Mouse (Mus musculus) spleen, postnatal 4 days (tissue): ENCODE data around the gene Adal.
"Not testable (repeated sequence)": the region's sequence is repeated elsewhere in the genome, so short reads cannot be mapped to it uniquely, and the experiment has no call there.

Experiments
- DNase-seq, 2 experiments: peaks; one replicate each; pipeline ENCODE4 v3.0.0; 2022; ENCODE audit warnings: low spot score in 2 of 2

The Adal gene

DNA sequence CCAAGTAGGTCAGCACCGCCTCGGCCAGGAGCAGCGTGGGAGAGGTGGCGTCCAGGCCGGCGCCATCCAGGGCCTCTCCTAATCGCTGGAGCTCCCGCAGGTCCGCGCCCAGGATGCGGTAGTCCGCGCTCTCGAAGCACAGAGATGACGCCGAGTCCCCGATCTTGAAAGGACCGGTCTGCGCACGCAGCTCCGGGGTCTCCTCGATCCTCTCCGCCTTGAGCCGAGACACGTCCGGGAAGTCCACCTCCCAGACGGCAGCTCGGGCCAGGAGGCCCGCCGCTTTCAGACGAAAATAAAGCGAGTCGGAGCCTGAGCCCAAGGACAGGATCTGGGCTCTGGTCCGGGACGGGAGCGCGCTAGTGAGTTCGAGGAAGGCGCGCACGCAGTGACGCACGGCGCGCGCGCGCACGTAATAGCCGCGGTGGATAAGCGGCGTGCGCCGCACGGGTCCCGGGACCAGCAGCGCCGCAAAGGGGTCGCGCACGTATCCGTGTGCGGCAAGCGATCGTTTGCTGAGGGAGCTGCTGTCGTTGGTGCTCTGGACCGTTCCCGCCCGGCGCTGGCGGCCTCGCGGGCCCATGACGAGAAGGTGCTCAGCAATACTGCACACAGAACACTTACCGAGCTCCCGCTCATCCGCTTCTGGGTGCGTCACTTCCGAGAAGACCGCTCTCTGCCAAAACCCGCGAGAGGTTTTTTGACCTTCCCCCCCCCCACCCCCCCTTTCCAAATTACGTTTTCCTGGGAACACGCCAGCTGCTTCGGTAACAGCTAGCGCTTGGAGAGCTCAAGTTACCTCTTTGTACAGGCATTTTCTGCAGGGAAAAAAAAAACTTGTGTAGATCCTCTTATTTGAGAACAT, at the start of gene Adal, which contains the start of gene Lcmt2:
Gene Adal, plus strand, starts transcription at position 411 of the 865 bp plus-strand sequence.
Gene Lcmt2, minus strand, starts transcription at position 636 of the 865 bp plus-strand sequence.
- peak; percentile 83 to 93 for DNase-seq

DNA sequence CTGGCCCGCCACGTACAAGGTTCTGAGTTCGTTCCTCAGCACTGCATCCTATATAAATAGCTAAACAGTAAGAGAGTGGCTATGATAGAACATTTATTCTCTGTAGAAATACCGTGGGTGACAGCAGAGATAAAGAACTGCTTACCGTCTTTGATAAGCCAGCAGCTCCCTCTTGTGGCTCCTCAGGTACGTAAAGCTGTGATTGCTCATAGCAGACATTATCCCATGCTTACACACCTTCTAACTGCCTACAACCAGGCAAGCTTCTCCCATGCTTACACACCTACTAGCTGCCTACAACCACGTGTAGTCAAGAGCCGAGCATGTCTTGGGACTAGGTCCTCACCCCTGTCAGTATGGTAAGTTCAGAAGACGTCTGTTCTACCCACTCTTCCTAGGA, 38.2 kb upstream of the Adal start:
- peak; percentile 49 to 73 for DNase-seq

DNA sequence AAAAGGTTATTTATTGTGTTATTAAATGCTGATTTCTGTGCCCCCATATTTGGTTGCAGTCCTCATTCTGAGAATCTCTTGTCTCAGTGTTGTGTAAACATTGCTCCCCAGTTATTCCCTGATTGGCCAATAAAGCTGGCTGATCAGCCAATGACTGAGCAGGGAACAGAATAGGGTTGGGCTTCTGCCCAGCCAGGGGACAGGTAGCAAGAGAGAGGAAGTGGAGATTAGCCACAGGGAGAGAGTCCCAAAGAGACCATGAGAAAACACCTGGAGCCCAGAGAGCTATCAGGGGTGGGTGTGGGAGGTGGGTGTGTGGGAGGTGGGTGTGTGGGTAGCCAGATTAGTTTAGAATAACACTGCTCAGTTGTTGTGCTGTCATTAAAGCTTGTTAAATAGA, 34.3 kb upstream of the Adal start:
- no peak for DNase-seq

DNA sequence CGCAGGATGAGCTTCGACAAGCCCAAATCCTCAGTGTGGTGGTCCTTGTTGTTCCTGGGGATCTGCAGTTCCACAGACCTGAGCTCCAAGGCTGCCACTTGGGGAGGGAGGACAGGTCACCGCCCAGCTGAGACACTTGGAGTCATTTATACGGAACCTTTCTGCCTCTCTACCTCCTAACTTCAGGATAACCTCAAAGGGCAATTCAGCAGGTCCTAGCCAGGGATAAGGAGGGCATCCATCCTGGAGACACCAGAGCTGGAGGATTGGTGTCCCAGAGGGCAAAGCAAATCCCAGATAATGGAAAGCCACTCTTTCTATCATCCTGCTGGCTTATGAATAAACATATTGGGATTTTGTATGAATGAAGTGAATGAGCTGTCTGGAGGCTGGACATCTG, 30.5 kb upstream of the Adal start, which contains the start of gene Tgm7:
Gene Tgm7, minus strand, starts transcription at position 101 of the 400 bp plus-strand sequence.
- no peak for DNase-seq

DNA sequence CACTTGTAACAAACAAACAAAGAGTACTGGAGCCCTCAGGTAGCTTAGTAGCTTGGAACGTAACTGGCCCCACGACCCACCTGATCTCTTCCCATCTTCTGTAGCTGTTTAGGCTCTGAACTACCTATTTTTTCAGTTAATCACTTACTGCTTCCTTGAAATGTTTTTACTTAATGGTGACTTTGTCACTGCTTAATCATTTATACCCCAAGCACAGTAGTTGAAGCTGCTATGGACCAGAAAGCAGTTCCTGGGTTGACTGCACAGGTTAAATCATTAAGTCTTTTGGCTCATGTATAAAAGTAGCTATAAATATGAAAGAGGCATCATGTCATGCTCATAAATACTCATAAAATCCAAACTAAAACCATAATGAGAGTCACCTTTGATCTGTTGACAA, 24.8 kb upstream of the Adal start:
- no peak for DNase-seq

DNA sequence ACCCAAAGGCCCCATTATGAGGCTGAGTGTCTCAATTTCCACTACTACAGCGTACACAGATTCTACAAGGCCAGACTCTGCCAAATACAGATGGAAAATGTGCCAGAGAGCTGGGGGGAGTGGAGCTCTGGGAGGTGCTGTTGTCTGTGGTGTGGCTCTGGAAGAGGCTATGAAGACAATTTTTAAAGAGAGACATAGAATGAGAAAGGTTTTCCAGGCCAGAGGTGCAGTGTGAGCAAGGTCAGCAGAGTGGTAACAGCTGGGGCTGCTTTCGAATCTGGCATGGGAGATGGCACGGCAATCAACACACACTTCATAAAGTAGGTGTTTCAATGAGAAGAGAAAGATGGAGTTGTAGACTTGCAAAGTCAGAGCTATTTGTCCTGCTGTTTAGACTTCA, 21.0 kb upstream of the Adal start:
- DNase-seq, result no peak

DNA sequence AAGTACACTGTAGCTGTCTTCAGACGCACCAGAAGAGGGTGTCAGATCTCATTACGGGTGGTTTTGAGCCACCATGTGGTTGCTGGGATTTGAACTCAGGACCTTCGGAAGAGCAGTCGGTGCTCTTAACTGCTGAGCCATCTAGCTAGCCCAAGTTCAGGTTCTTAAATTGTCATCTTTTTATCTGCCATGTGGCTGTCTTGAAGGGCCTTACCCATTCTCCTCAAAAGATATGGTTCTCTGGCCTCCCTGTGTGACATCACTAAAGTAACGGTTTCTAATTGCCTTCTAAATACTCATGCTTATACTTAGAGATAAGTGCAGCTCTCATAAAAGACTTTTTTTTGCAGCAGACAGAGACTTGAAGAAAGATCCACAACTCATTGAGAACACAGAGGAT, 13.9 kb upstream of the Adal start:
- DNase-seq, result not testable (repeated sequence)

DNA sequence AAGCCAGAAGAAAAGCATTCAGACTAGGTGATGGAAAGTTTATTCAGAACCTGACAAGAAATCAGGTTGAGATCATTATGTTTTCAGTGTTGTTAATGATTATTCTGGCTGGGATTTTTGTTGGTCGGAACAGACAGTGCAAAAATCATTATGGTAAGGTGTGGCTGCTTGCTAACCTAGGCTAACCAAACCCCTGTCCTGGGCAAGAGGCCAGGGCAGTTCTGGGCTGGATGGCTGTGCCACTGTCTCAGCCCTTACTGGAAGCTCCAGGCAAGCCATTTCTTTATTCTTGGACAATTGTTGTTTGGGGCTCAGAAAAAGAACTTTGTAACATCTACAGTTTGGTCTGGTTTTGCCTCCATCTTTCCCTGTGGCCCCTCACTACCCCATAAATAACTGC, 12.7 kb upstream of the Adal start:
- DNase-seq, result no peak

DNA sequence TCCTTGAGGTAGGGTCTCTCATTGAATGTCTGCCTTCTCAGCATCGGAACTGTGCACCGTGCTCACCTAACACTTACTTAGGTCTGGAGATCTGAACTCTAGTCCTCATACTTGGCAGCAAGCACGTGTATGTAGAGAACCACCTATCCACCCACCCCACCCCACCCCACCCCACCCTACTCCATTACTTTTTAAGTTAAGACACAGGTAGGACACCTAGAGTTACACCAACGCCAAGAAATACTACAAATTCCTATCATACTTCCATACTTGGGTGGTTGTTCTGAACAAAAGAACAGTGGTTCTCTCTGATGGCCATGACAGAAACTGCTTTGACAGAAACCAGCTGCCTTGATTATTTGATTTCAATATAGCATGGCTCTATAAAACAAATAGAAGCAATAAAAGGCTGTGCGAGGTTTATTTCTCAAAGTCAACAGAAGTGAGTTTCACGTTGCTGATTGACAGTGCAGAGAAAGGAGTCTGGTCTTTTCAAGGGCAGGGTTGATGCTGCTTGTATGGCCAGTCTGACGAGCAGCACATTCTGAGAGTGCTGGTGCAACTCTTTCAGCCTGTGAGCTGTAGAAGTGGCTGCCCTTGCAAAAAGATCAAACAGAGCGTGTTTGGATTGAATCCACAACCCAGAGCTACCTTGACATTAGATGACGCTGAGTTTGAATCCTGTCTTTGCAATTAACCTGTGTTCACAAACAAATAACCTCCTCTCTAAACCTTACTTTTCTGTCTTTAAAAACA, 11.2 kb upstream of the Adal start:
- DNase-seq, result no peak

DNA sequence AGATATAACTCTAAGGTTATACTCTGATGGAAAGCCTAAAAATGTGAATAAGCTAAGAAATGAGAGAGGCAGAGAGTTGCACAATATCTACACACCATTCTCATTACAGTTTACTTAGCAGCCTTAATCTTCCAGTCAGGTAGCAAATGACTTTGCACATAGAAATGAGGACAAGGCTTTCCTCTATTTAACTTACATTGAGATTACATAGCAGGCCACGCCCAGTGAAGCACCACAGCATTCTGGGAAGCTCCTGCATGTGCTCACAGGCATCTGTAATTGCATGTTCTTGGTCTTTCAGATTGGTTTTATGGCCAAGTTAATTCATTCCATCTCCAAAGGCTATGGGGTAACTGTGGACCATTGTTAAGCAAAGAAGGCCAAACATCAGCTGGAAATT, 7.4 kb upstream of the Adal start:
- DNase-seq, result no peak

DNA sequence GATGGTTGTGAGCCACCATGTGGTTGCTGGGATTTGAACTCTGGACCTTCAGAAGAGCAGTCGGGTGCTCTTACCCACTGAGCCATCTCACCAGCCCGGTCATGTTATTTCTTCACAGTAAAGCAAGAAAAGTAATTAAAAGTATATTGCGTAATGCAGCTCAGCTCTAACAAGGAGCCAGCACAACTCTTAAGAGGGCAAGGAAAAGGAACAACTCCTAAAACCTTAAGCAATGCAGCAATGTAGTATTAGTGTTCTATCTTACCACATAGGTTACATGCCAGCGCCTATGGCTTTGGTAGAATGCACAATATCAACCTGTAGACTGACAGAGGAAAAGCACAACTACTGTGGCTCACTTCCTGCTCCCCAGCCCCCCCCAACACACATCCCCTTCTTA, 2.9 kb upstream of the Adal start:
- DNase-seq, result no peak

DNA sequence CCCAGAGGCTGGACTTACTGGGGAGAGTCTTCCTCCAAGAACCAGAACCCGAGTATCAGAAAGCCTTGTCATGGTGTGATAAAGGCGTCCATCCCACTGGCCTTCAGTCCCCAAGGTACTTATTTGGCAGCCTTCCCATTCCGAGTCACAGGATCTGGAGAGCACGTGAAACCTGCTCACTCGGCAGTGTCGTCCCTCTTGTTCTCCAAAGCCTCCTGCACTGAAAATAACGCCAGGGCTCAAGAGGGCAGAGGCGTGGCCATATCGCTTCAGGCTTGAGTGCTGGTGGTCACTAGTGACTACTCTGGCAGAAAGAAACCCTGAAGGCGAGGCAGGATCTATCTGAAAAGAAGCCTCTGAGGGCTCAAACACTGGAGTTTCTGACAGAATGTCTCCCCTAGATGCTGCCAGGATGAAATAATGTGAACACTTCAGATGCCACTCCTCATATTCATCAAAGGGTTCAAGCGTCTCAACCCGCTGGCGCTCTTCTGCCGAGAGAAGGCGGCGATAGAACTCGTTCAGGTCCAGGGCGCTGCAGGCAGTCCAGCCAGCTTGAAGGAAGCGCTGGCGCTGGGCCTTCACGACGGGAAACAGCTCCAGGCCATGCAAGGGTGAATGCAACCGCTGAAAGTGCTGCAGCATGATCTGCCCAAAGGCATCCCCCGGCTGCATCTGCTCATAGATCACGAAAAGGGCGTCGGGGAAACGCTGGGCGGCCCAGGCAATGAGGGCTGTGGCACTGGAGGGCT, 786 bp upstream of the Adal start:
- DNase-seq, result peak; percentile 21 to 61

DNA sequence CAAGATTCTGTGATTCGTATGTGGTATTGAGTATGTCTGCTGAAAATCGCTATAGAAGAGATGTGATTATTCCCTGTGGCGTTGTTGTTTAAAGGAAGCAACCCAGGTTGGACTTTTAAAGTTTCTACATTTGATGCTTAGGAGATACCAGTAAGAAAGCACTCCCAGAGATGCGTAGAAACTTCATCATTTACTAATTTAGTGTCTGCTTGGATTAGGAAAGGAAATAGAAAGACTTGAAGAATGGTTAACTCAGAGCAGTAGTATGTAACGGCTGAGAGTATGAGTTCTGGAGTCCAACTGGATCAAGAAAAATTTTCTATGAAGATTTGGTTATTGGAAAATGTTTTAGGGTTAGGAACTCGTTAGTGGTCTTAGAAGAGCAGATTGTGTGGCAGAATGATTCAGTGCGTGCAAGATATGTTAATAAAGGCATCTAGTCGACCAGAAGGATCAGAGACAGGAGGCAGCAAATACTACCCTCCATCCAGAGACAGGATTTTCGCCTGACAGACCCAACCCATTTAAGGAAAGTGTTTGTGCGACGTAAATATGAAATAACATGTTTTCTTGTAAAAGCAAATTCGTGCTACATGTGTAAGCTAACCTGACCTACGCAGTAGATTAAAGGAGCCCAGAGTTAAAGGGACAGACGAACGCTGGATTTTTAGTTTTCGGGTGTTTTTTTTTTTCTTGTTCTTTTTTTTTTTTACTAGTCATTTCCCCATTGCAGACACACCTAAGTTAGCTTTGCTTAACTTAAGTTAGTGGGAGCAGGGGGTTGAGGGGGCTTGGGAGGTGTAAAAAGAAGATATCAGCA, 1.2 kb downstream of the Adal start:
- no peak for DNase-seq

DNA sequence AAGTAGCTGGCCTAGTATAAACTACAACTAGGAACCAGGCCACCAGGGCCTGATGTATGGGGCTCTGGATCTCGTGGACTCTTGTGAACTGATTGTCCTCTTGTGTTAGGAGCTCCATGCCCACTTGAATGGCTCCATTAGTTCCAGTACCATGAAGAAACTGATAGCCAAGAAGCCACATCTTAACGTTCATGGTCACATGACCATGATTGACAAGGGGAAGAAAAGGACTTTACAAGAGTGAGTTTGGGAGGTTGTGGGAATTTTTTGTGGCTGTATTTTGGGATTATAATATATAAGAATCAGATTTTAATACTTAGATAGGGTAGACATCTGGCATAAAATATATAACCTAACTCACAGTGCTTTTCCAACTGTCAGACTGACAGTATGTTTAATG, 2.2 kb downstream of the Adal start:
- DNase-seq, result no peak

DNA sequence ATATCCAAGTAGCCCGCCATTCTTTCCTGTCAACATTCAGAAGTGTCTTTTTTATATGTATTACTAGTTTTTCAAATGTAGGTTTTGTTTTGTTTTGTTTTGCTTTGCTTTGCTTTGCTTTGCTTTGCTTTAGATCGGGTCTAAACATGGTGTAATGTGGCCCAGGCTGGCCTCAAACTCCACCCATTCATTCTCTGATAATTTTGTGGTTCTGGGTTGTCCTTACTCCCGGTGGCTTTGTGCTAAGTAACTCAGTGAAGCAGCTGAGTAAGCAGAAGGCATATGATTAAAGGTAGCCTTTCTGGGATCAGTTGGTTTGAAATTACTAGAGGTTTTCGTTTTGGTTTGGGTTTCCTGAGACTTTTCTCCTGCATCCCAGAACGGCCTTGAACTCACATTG, 9.5 kb downstream of the Adal start:
- DNase-seq, result no peak

DNA sequence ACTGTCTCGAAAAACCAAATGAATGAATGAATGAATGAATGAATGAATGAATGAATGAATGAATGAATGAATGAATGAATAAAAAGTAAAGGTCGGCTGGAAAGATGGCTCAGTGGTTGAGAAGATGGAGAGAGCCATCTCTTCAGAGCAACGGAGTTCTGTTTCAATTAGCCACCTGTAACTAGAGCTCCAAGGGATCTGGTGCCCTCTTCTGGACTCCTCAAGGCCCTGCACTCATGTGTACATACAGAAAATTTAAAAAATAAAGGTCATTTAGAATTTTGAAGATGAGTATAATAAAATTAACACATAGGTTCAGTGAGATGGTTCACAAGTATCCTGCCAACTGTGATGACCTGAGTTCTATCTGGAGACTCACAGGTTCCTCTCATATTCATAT, 12.9 kb downstream of the Adal start:
- DNase-seq, result no peak

DNA sequence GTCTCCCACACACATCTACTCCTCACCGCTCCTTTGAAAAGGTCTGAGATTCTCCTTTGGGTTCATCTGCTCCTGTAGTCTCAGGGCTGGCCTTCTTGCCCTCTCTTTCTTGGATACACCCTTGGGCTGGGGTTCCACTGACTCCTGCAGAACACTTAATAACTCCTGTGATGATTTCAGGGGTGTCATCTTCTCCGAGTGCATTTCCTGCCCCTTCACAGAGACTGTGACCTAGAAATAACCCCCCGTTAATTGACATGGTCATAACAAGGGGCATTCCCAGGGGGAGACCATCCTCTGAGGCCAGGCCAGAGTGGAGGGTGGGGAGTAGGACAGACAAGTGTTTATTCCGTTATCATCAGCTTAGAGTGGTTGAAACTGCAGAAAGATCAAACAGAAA, 28.9 kb downstream of the Adal start:
- peak in 1 of 2 experiments; percentile 55 for DNase-seq

DNA sequence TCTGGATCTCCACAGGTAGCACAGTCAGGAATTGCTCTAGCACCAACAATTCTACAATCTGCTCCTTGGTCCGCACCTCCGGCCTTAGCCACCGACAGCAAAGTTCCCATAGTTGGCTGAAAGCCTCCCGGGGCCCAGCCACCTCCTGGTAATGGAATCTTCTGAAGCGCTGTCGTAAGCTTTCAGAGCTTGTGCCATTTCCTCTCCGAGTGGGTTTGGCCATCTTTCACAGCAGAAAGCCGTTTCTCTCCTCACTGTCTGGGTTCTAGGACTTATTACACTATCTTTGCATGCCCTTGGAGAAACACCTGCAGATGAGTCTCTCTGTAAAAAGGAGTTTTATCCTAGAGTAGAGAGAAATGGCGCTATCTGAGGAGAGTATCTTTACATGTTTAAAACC, 29.7 kb downstream of the Adal start:
- DNase-seq, result peak; percentile 31 to 71

DNA sequence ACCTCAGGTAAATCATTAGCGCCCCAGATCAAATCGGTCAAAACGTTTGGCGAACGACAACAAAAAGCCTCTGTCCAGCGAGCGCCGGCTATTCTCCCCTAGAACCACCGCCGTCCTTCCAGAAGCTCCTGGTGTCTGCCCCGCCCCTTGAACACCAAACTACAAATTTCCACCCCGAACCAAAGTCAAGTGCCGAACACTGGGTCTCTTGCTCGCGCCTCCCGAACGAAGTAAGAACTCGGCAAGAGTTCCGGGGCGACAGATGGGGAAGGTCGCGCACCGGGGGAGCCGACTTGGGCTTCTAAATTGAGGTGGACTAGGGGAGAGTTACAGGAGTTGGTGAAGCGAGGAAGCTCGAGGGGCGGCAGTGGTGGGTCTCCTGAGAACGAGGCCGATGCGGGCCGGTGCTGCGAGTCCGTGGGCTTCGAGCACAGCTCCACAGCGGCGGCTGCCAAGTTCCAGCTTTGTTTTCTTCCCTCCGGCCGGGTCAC, 30.3 kb downstream of the Adal start, which contains the start of gene Tubgcp4:
Gene Tubgcp4, plus strand, starts transcription at position 174 of the 491 bp plus-strand sequence.
- peak in 1 of 2 experiments; percentile 45 for DNase-seq

DNA sequence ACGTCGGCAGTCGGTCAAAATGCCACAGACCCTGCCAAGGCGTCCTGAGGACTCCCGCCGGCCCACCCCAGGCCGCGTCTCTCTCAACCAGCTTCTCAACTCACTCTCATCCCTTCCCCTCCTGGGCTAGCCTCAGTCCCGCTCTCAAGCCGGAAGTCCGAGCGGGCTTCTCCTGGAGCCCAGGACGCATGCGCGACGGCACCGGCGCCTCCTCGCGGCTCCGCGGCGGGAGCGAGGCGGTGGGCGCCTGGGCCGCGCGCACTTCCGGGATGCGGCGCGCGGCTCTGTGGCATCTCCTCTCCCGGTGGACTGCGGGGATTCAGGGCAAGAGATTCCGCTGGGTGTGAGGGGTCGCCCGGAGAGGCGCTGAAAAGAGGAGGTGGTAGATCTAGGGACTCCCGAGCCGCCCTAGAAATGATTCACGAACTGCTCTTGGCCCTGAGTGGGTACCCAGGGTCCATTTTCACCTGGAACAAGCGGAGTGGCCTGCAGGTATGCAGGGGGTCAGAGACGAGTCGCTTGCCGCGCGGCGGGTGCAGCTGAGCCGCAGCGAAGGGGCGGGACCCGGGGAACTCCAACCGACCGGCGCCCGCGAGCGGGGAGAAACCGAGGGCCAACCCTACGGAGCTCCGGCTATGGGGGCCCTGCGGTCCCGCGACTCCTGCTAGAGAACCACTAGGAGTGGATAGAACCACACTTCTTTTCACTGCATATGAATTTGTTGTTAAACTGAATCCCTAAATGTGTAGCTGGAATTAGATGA, 30.9 kb downstream of the Adal start, which contains the start of gene Zscan29:
Gene Zscan29, minus strand, starts transcription at position 146 of the 763 bp plus-strand sequence.
- peak; percentile 92 to 97 for DNase-seq
